9 mouse cellular contexts compared by ENCODE assay signal in genomic region chr16:43462470-43463455, GRCm38 (mm10).
DNase-seq lines count a peak whose midpoint lies in the region; ATAC-seq and TF ChIP-seq lines count a peak whose summit lies in the region.
"Had no signal": no experiment of that assay in that cellular context is flagged by ENCODE, and none has a peak within 500 bp of the region (broad histone marks: within the 10 kb centered on the region; RNA-seq: fewer than 3 reads in every experiment).

No protein-coding gene starts in this region.

- H3K79me2 ChIP-seq in liver, adult 2 months (ENCODE audit: control insufficient read depth, insufficient read depth, low read length) = peaks cover 15% of the 10 kb centered on the region

- H3K9ac ChIP-seq in liver, adult 2 months (ENCODE audit: low read depth, low read length) = no peak overlapping the region
- no peak overlapping the region for H3K9ac ChIP-seq in liver, embryonic 12.5 days
- H3K9ac ChIP-seq in intestine, embryonic 15.5 days = no peak overlapping the region

- H3K36me3 ChIP-seq in liver, adult 2 months (ENCODE audit: control insufficient read depth, insufficient read depth, low read length) = peaks cover 10% of the 10 kb centered on the region
- no peaks in the 10 kb centered on the region for H3K36me3 ChIP-seq in liver, embryonic 12.5 days
- H3K36me3 ChIP-seq in hindbrain, embryonic 10.5 days = no peaks in the 10 kb centered on the region
- no peaks in the 10 kb centered on the region for H3K36me3 ChIP-seq in intestine, embryonic 15.5 days

- ATAC-seq in frontal cortex, adult (ENCODE audit: low TSS enrichment) = 0 out of 2 replicates have a peak, but pooled peaks have one; percentile 13
- no peak for ATAC-seq in liver, embryonic 12.5 days
- ATAC-seq in intestine, embryonic 15.5 days = no peak

- 60% methylated on average over 11 of the region's 11 CpGs for WGBS in liver, adult 2 months
- 58% methylated on average over 11 of the region's 11 CpGs for WGBS in liver, embryonic 12.5 days (ENCODE audit: insufficient replicate concordance)
- WGBS in hindbrain, embryonic 10.5 days = 49% methylated on average over 11 of the region's 11 CpGs
- 64% methylated on average over 11 of the region's 11 CpGs for WGBS in intestine, embryonic 15.5 days

- no peak for TF ChIP-seq POLR2A in liver, adult 2 months (IDR thresholded peaks at IDR 0.05; ENCODE audit: extremely low read depth, insufficient read depth, low read length)

- no peak overlapping the region for H3K4me3 ChIP-seq in liver, adult 2 months (ENCODE audit: insufficient read depth, low read depth, low read length)
- no peak overlapping the region for H3K4me3 ChIP-seq in liver, embryonic 12.5 days
- H3K4me3 ChIP-seq in hindbrain, embryonic 10.5 days = no peak overlapping the region
- H3K4me3 ChIP-seq in intestine, embryonic 15.5 days (replicated peaks) = no peak overlapping the region

- no peak overlapping the region for H3K4me2 ChIP-seq in liver, embryonic 12.5 days
- H3K4me2 ChIP-seq in intestine, embryonic 15.5 days (replicated peaks) = no peak overlapping the region

- H3K27me3 ChIP-seq in liver, adult 2 months (ENCODE audit: control insufficient read depth, insufficient read depth, low read length) = no peaks in the 10 kb centered on the region
- no peaks in the 10 kb centered on the region for H3K27me3 ChIP-seq in liver, embryonic 12.5 days (replicated peaks)
- H3K27me3 ChIP-seq in hindbrain, embryonic 10.5 days (ENCODE audit: insufficient read depth, poor library complexity, severe bottlenecking) = no peaks in the 10 kb centered on the region
- H3K27me3 ChIP-seq in intestine, embryonic 15.5 days (replicated peaks) = no peaks in the 10 kb centered on the region

- no peaks in the 10 kb centered on the region for H3K9me3 ChIP-seq in liver, embryonic 12.5 days (replicated peaks)
- no peaks in the 10 kb centered on the region for H3K9me3 ChIP-seq in hindbrain, embryonic 10.5 days
- H3K9me3 ChIP-seq in intestine, embryonic 15.5 days = no peaks in the 10 kb centered on the region

- no peak overlapping the region for H3K27ac ChIP-seq in liver, adult 2 months (replicated peaks; ENCODE audit: insufficient read depth, low read depth, low read length)
- H3K27ac ChIP-seq in liver, embryonic 12.5 days = no peak overlapping the region
- peak overlapping the region; percentile 82 for H3K27ac ChIP-seq in hindbrain, embryonic 10.5 days
- no peak overlapping the region for H3K27ac ChIP-seq in intestine, embryonic 15.5 days

- H3K4me1 ChIP-seq in liver, adult 2 months (ENCODE audit: control insufficient read depth, insufficient read depth, low read length) = peaks cover 26% of the 10 kb centered on the region
- no peaks in the 10 kb centered on the region for H3K4me1 ChIP-seq in liver, embryonic 12.5 days
- peaks cover 34% of the 10 kb centered on the region for H3K4me1 ChIP-seq in hindbrain, embryonic 10.5 days (replicated peaks)
- no peaks in the 10 kb centered on the region for H3K4me1 ChIP-seq in intestine, embryonic 15.5 days (replicated peaks)

- DNase-seq in frontal cortex, postnatal 14 days (ENCODE audit: low spot score in 2 of 2) = no peak
- DNase-seq in liver, adult 2 months (ENCODE audit: extremely low read depth, low read depth, low spot score) = peak; percentile 75
- DNase-seq in hindbrain, embryonic 10.5 days (ENCODE audit: low spot score) = peak; percentile 47
- peak; percentile 52 for DNase-seq in retina, embryonic 14.5 days (ENCODE audit: low spot score)
- DNase-seq in ovary, postnatal 36 days (ENCODE audit: low spot score) = no peak
- DNase-seq: adrenal gland, postnatal 14 days had no signal

- no peak for TF ChIP-seq CTCF in liver, adult 2 months (IDR thresholded peaks at IDR 0.05; ENCODE audit: low read depth, low read length)

Comparison
In these comparisons a context has a peak if more than half of its experiments do, and no peak if none do; other contexts are left out.
1. DNase-seq: peak in liver, adult 2 months (single experiment), hindbrain, embryonic 10.5 days (single experiment) and retina, embryonic 14.5 days (single experiment); none in frontal cortex, postnatal 14 days (0 of 2) and ovary, postnatal 36 days (single experiment).